Mouse (Mus musculus) embryonic facial prominence, embryonic 10.5 days (tissue): ENCODE results near the gene Gpr137c. TPM values are rescaled to one million over a fixed set of nuclear protein-coding genes. Genes with fewer than 3 reads are reported as not detected.

Source experiments
- DNase-seq: peaks from one replicate; pipeline ENCODE4 v3.0.0-alpha.2; 2017; ENCODE audit warnings: low spot score
- H3K27ac ChIP-seq: fragments of 300-500 bp; sonication (generic); replicated peaks from 2 replicates; pipeline ENCODE4 v1.5.1; 2016; ENCODE audit warnings: mild to moderate bottlenecking
- H3K27me3 ChIP-seq: fragments of 300-500 bp; sonication (generic); replicated peaks from 2 replicates; pipeline ENCODE4 v1.6.1; 2016; ENCODE audit warnings: low read depth, mild to moderate bottlenecking; ENCODE audit not compliant: poor library complexity, severe bottlenecking
- H3K36me3 ChIP-seq: fragments of 300-500 bp; sonication (generic); replicated peaks from 2 replicates; pipeline ENCODE4 v1.6.1; 2016; ENCODE audit warnings: mild to moderate bottlenecking, moderate library complexity
- H3K4me1 ChIP-seq: fragments of 300-500 bp; sonication (generic); 2 replicates; pipeline ENCODE4 v1.6.1; 2016
- H3K4me3 ChIP-seq: fragments of 300-500 bp; sonication (generic); 2 replicates; pipeline ENCODE4 v1.5.1; 2016; ENCODE audit warnings: mild to moderate bottlenecking, moderate library complexity
- H3K9me3 ChIP-seq: fragments of 300-500 bp; sonication (generic); 2 replicates; pipeline ENCODE4 v1.6.1; 2016; ENCODE audit warnings: mild to moderate bottlenecking
- whole genome bisulfite sequencing: fragments of 180-500 bp; shearing (Covaris S2); methylation state at CpG from one replicate; pipeline ENCODE4 v1.1.7; 2016; 5-methylcytosine and 5-hydroxymethylcytosine counted together
- polyA plus RNA-seq: library from polyadenylated mRNA; unstranded; fragments of >200 nt; fragmentation: Nextera tagmentation; extraction: Ambion mirVana; gene quantifications from 2 replicates; pipeline ENCODE4 v1.2.1, GENCODE M21; 2016

Gene Gpr137c
- 3.4 and 3.6 TPM in 2 replicates for polyA plus RNA-seq

DNA sequence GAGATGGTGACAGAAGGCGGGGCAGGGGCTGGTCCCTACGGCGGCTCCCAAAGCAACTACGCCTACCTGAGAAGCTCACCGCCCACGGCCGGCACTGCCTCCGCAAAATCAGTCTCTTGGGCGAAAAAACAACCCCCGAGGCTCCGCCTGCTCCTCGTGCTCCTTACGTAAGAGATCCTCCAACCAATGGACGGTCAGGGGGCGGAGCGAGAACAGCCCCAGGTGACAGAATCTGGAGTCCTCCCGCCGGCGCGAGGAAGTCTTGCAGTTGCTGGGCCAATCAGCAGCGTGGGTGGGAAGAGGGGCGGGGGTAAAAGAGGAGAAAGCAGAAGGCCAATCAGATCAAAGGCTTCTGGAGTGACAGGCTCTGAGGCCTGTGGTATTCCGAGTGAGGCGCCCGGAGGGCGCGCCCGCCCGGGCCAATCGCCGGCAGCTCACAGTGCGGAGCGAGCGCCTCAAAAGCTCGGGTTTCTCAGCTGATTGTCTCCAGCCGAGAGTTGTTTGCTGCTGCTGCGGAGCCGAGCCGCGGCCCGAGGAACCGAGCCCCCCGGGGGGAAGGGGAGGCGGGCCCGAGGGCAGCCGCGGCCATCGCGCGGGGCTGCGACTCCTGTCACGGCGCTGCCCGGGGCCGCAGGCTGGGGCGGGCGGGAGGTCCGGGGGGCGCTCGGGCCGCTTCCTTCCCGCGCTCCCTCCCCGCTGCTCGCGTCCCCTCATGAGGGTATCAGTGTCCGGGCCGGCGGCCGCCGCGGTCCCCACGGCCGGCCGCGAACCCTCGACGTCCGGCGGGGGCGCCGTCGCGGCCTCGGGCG is at the start of gene Gpr137c:
Gene Gpr137c, plus strand, starts transcription at position 437 of the 809 bp plus-strand sequence.
- H3K4me1 ChIP-seq = peaks cover 15% of the 10 kb centered on the region
- peak within 1 kb of the TSS; percentile 94 for H3K27ac ChIP-seq
- H3K4me3 ChIP-seq = peak within 1 kb of the TSS; percentile 94
- peak; percentile 99 for DNase-seq
- no peaks in the 10 kb centered on the region for H3K9me3 ChIP-seq
- under 1% methylated on average over 86 of the region's 86 CpGs for WGBS
- no peaks in the 10 kb centered on the region for H3K27me3 ChIP-seq
- H3K36me3 ChIP-seq = no peaks in the 10 kb centered on the region

DNA sequence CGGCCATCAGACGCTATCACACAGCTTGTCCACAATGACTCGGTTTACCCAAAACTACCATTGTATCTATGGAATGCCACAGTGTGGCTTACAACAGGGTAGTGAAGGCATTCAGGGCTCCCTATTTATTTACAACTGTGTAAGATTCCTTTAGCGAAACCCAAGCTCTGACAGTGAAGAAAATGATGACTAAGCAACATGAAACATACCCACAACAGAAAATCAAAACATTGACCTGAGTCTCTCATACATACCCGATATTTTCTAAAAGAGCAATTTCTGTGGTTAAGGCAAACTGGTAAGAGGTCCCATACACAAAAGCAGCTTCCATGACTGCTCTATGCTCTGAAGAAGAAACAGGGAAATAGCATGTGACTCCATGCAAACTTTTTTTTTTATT is 47.3 kb upstream of the Gpr137c start:
- no peaks in the 10 kb centered on the region for H3K27me3 ChIP-seq
- H3K27ac ChIP-seq = no peak overlapping the region
- no peaks in the 10 kb centered on the region for H3K36me3 ChIP-seq
- no peaks in the 10 kb centered on the region for H3K4me1 ChIP-seq
- 93% methylated on average over 5 of the region's 5 CpGs for WGBS
- no peak for DNase-seq
- H3K9me3 ChIP-seq = no peaks in the 10 kb centered on the region
- H3K4me3 ChIP-seq = no peak overlapping the region

DNA sequence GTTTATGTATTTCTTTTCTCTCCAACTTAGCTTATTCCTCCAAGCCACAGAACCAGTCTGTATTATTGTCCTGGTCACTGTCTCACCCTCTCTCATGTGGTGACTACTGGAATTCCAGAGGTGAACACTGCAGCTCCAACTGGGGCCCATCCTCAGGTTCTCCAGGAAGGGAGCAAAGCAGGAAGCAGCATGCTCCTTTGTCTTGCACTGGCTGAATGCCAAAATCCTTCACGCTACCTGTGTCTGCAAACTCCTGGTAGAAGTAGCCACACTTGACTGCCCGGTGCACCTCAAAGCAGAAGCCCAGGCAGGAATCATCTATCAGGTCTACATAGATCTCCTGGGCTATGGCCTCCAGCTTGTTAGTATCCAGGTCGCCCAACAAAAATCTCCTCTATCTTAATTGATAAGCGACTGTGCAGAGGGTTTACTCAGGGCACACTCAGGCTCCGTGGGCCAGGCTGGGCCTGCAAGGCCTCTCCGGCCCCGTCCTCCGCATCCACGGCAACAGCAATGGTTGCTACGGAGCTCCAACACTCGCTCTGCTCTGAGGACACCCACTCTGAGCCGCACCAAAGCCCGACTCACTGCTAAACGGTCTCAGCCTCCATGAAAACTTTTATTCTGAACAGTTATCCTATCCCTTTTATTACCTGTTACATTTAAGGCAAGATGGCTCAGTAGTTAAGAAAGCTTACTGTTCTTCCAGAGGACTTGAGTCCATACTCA is 44.3 kb upstream of the Gpr137c start:
- no peaks in the 10 kb centered on the region for H3K4me1 ChIP-seq
- H3K36me3 ChIP-seq = no peaks in the 10 kb centered on the region
- no peak for DNase-seq
- no peak overlapping the region for H3K4me3 ChIP-seq
- WGBS = 88% methylated on average over 14 of the region's 14 CpGs
- H3K27me3 ChIP-seq = no peaks in the 10 kb centered on the region
- H3K9me3 ChIP-seq = no peaks in the 10 kb centered on the region
- H3K27ac ChIP-seq = no peak overlapping the region

DNA sequence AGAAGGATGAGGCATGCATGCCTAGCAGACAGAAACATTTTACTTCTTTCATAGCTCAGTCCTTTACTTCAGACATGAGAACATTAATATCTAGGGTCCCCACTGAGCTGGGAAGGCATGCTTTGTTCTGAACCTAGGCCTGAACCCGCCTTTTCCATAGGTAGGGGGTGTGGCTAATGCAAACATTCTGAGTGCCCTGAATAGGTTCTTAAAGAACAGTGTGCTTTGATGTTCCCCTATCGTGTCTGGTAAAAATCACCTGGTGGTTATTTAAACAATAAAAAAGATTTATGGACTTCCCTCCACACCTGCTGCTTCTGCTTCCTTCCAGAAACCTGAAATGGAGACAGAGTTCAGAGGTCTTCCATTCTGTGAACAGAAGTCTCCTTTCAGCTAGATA is 40.3 kb upstream of the Gpr137c start:
- Histone ChIP-seq H3K36me3 (no peaks in the 10 kb centered on the region), H3K4me1 (no peaks in the 10 kb centered on the region), H3K9me3 (no peaks in the 10 kb centered on the region), H3K4me3 (no peak overlapping the region), H3K27me3 (no peaks in the 10 kb centered on the region), H3K27ac (no peak overlapping the region)
- WGBS = 75% methylated on average over 2 of the region's 2 CpGs
- DNase-seq = no peak

- Histone ChIP-seq H3K27ac (no peak overlapping the region), H3K27me3 (no peaks in the 10 kb centered on the region), H3K36me3 (no peaks in the 10 kb centered on the region), H3K4me1 (no peaks in the 10 kb centered on the region), H3K9me3 (no peaks in the 10 kb centered on the region), H3K4me3 (no peak overlapping the region)
- no peak for DNase-seq
- 90% methylated on average over 2 of the region's 2 CpGs for WGBS
Measured at GRCm38 (mm10) chr14:45179606-45180005, 39.9 kb upstream of the Gpr137c start.

DNA sequence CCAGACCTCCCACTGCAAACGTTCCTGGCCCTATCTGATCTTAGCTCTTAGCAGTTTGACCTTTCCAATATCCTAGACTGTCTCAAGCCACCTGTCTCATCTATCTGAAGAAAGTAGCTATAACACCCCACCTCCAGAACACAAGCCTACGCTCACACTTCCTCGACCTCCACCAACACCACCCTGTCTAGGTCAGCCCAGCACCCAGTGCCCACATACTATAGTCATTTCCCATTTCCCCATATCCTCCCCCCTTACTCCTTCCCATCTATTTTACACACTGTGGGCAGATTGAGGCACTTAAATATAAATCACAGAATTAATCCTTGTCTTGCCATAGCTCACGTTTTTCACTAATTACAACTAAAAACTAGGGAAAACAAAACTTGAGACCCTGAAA is 37.9 kb upstream of the Gpr137c start:
- no peak overlapping the region for H3K4me3 ChIP-seq
- no peak for DNase-seq
- 80% methylated on average over 4 of the region's 4 CpGs for WGBS
- H3K27me3 ChIP-seq = no peaks in the 10 kb centered on the region
- no peaks in the 10 kb centered on the region for H3K4me1 ChIP-seq
- H3K36me3 ChIP-seq = no peaks in the 10 kb centered on the region
- no peaks in the 10 kb centered on the region for H3K9me3 ChIP-seq
- no peak overlapping the region for H3K27ac ChIP-seq

DNA sequence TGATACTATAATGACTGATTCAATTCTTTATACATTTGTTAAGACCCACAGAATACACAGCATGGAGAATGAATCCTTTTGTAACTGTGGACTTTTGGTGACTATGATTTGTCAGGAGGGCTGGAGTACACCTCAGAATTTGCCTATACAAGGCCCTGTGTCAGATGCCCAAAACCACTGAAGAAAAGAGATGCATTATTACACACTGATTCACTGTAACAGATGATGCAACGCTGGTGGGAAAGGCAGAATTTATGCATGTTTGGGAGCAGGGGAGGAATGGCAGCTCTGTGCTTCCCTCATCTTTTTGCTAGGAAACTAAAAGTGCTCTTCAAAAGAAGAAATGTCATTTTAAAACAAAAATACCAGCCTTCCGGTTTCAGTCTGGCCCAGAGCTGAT is 28.5 kb upstream of the Gpr137c start:
- H3K4me1 ChIP-seq = no peaks in the 10 kb centered on the region
- WGBS = 81% methylated on average over 2 of the region's 2 CpGs
- H3K9me3 ChIP-seq = peaks cover 6% of the 10 kb centered on the region; the same call in 1 of the 2 replicates
- 0 out of 2 replicates have a peak, but pooled peaks cover 4% of the 10 kb centered on the region for H3K36me3 ChIP-seq
- no peak for DNase-seq
- no peak overlapping the region for H3K27ac ChIP-seq
- H3K4me3 ChIP-seq = no peak overlapping the region
- H3K27me3 ChIP-seq = no peaks in the 10 kb centered on the region

- Histone ChIP-seq H3K4me1 (no peaks in the 10 kb centered on the region), H3K9me3 (no peaks in the 10 kb centered on the region), H3K27me3 (no peaks in the 10 kb centered on the region), H3K27ac (no peak overlapping the region), H3K36me3 (peaks cover 12% of the 10 kb centered on the region), H3K4me3 (no peak overlapping the region)
- no peak for DNase-seq
Measured at GRCm38 (mm10) chr14:45200607-45201006, 18.9 kb upstream of the Gpr137c start.

GRCm38 (mm10) chr14:45210683-45211082 is 8.8 kb upstream of the Gpr137c start:
- Histone ChIP-seq H3K9me3 (no peaks in the 10 kb centered on the region), H3K27ac (no peak overlapping the region), H3K4me3 (no peak overlapping the region), H3K4me1 (no peaks in the 10 kb centered on the region), H3K27me3 (no peaks in the 10 kb centered on the region), H3K36me3 (peaks cover 8% of the 10 kb centered on the region)
- no peak for DNase-seq
- WGBS = 65% methylated on average over 4 of the region's 4 CpGs

- H3K4me3 ChIP-seq = no peak overlapping the region
Measured at GRCm38 (mm10) chr14:45211431-45211830, 8.1 kb upstream of the Gpr137c start.

DNA sequence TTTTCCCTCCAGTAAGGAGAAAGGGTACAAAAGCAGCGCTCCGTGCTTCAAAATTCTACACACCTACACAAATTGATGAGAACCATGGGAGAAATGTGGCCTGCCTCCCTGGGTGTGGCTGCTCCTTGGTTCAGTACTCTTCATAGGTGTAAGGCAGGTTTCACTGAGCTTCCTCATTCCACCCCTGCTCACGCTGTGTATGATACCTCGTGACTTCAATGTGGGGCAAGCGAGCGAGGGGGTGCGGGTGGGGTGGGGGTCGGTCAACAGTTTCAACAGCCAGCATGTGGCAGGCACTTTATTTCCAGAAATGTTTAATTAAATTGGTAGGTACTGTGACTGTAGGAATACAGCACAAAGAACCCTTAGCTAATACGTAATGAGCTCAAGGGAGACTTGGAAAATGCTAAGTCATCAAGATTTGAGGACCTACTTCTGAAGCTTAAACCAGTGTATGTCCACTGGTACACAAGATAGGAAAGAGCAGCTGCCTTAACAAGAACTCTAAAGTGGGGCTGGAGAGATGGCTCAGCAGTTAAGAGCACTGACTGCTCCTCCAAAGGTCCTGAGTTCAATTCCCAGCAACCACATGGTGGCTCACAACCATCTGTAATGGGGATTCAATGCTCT is 2.7 kb upstream of the Gpr137c start:
- Histone ChIP-seq H3K4me3 (no peak overlapping the region), H3K9me3 (no peaks in the 10 kb centered on the region), H3K4me1 (peaks cover 15% of the 10 kb centered on the region), H3K36me3 (peaks cover 4% of the 10 kb centered on the region), H3K27me3 (no peaks in the 10 kb centered on the region), H3K27ac (no peak overlapping the region)
- no peak for DNase-seq
- 96% methylated on average over 9 of the region's 9 CpGs for WGBS

More at GRCm38 (mm10) chr14:45211431-45211830, 8.1 kb upstream of the Gpr137c start:
- WGBS = 88% methylated on average over 1 of the region's 1 CpGs
- no peak for DNase-seq
- Histone ChIP-seq H3K36me3 (peaks cover 8% of the 10 kb centered on the region), H3K27me3 (no peaks in the 10 kb centered on the region), H3K27ac (no peak overlapping the region), H3K4me1 (no peaks in the 10 kb centered on the region), H3K9me3 (no peaks in the 10 kb centered on the region)

- Histone ChIP-seq H3K36me3 (no peaks in the 10 kb centered on the region), H3K4me3 (no peak overlapping the region; the same call in 1 of the 2 replicates), H3K9me3 (no peaks in the 10 kb centered on the region), H3K4me1 (peaks cover 15% of the 10 kb centered on the region), H3K27me3 (no peaks in the 10 kb centered on the region), H3K27ac (no peak overlapping the region)
- DNase-seq = no peak
- 88% methylated on average over 4 of the region's 4 CpGs for WGBS
Measured at GRCm38 (mm10) chr14:45217693-45218092, 1.8 kb upstream of the Gpr137c start.
